Mouse (Mus musculus): ENCODE measurements around the gene Apol11b. TPM values are rescaled to one million over a fixed set of nuclear protein-coding genes. Genes with fewer than 3 reads are reported as not detected.

The Apol11b gene
- polyA plus RNA-seq, 1 experiment from 2014 or later: not detected

- Histone ChIP-seq H3K36me3 (no peaks in the 10 kb centered on the region), H3K4me3 (no peak within 1 kb of the TSS), H3K27me3 (ENCODE audit: low read depth, poor library complexity, severe bottlenecking) (no peaks in the 10 kb centered on the region), H3K27ac (no peak within 1 kb of the TSS), H3K9me3 (replicated peaks) (no peaks in the 10 kb centered on the region), H3K4me1 (no peaks in the 10 kb centered on the region)
- WGBS: 70% methylated on average over 5 of the region's 5 CpGs
- no peak for DNase-seq (ENCODE audit: low spot score)
Measured at GRCm38 (mm10) chr15:77595961-77596360, 47.1 kb downstream of the Apol11b start, which contains the start of gene Apol10b. TSS of gene Apol10b (minus strand) at chr15:77596125.

DNA sequence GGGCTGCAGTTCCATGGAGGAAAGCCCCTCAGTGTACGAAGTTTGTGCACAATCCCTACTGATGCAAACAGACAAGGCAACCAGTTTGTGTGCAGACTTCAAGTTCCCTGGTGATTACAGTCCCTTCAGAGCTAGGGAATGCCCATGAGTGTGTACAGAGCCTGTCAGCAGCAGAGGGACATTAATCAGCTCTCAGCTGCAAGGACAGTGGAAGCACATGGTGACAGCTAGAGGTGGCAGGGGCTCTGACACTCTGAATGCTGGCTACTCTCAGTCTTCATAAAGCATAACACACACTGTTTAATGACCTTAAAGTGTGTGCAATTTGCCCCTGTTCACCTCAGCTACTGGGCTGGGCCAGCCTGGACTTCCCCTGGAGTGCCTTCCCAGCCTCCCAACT is 49.5 kb downstream of the Apol11b start:
- WGBS: 71% methylated on average over 1 of the region's 1 CpGs

GRCm38 (mm10) chr15:77590881-77591280 is 52.2 kb downstream of the Apol11b start:
- DNase-seq (ENCODE audit: low spot score): no peak
- H3K4me3 ChIP-seq: no peak overlapping the region

More for the DNA sequence above, 49.5 kb downstream of the Apol11b start:
- Histone ChIP-seq H3K27ac (no peak overlapping the region), H3K4me3 (no peak overlapping the region), H3K4me1 (no peaks in the 10 kb centered on the region), H3K36me3 (no peaks in the 10 kb centered on the region), H3K9me3 (replicated peaks) (no peaks in the 10 kb centered on the region), H3K27me3 (ENCODE audit: low read depth, poor library complexity, severe bottlenecking) (no peaks in the 10 kb centered on the region)
- DNase-seq (ENCODE audit: low spot score): no peak

GRCm38 (mm10) chr15:77588981-77589380 is 54.1 kb downstream of the Apol11b start:
- H3K9me3 ChIP-seq (replicated peaks): no peaks in the 10 kb centered on the region
- no peaks in the 10 kb centered on the region for H3K4me1 ChIP-seq
- no peak overlapping the region for H3K27ac ChIP-seq
- no peak overlapping the region for H3K4me3 ChIP-seq
- DNase-seq (ENCODE audit: low spot score): no peak
- no peaks in the 10 kb centered on the region for H3K27me3 ChIP-seq (ENCODE audit: low read depth, poor library complexity, severe bottlenecking)
- no peaks in the 10 kb centered on the region for H3K36me3 ChIP-seq

More at GRCm38 (mm10) chr15:77590881-77591280, 52.2 kb downstream of the Apol11b start:
- no peaks in the 10 kb centered on the region for H3K9me3 ChIP-seq (replicated peaks)
- no peaks in the 10 kb centered on the region for H3K4me1 ChIP-seq
- H3K36me3 ChIP-seq: no peaks in the 10 kb centered on the region
- no peak overlapping the region for H3K27ac ChIP-seq
- WGBS: 86% methylated on average over 2 of the region's 2 CpGs
- H3K27me3 ChIP-seq (ENCODE audit: low read depth, poor library complexity, severe bottlenecking): no peaks in the 10 kb centered on the region

GRCm38 (mm10) chr15:77587026-77587425 is 56.1 kb downstream of the Apol11b start:
- H3K9me3 ChIP-seq (replicated peaks): no peaks in the 10 kb centered on the region
- H3K4me3 ChIP-seq: no peak overlapping the region
- no peak overlapping the region for H3K27ac ChIP-seq
- H3K36me3 ChIP-seq: no peaks in the 10 kb centered on the region
- H3K27me3 ChIP-seq (ENCODE audit: low read depth, poor library complexity, severe bottlenecking): no peaks in the 10 kb centered on the region
- no peaks in the 10 kb centered on the region for H3K4me1 ChIP-seq
- DNase-seq (ENCODE audit: low spot score): no peak

Other genes with a start within 250 kb of the Apol11b start
- not detected in 2 replicates for gene Apol7a, start 244.2 kb downstream of the Apol11b start, polyA plus RNA-seq (2016; fragmentation: Nextera tagmentation; extraction: Ambion mirVana)
- gene Apol9a, start 232.2 kb downstream of the Apol11b start, polyA plus RNA-seq (2016; fragmentation: Nextera tagmentation; extraction: Ambion mirVana): not detected in 2 replicates
- gene Apol7b, start 195.8 kb downstream of the Apol11b start, polyA plus RNA-seq (2016; fragmentation: Nextera tagmentation; extraction: Ambion mirVana): not detected in 2 replicates
- not detected in 2 replicates for gene Apol10a, start 166.2 kb downstream of the Apol11b start, polyA plus RNA-seq (2016; fragmentation: Nextera tagmentation; extraction: Ambion mirVana)
- not detected in 2 replicates for gene Apol11a, start 135.0 kb downstream of the Apol11b start, polyA plus RNA-seq (2016; fragmentation: Nextera tagmentation; extraction: Ambion mirVana)
- gene Apol7c, start 110.0 kb downstream of the Apol11b start, polyA plus RNA-seq (2016; fragmentation: Nextera tagmentation; extraction: Ambion mirVana): not detected in 2 replicates
- gene 1700025B11Rik, start 81.4 kb downstream of the Apol11b start, polyA plus RNA-seq (2016; fragmentation: Nextera tagmentation; extraction: Ambion mirVana): not detected in 2 replicates
- gene Apol10b, start 47.2 kb downstream of the Apol11b start, polyA plus RNA-seq (2016; fragmentation: Nextera tagmentation; extraction: Ambion mirVana): 0.14 TPM in 1 of 2 replicates, not detected in the other
- not detected in 2 replicates for gene Gm36245, start 44.0 kb downstream of the Apol11b start, polyA plus RNA-seq (2016; fragmentation: Nextera tagmentation; extraction: Ambion mirVana)
- not detected in 2 replicates for gene Apol7e, start 55.6 kb upstream of the Apol11b start, polyA plus RNA-seq (2016; fragmentation: Nextera tagmentation; extraction: Ambion mirVana)
- not detected in 2 replicates for gene Apol9b, start 85.8 kb upstream of the Apol11b start, polyA plus RNA-seq (2016; fragmentation: Nextera tagmentation; extraction: Ambion mirVana)
- 0.20 TPM in 1 of 2 replicates, not detected in the other for gene Apol8, start 113.7 kb upstream of the Apol11b start, polyA plus RNA-seq (2016; fragmentation: Nextera tagmentation; extraction: Ambion mirVana)
- gene Myh9, start 198.9 kb upstream of the Apol11b start, polyA plus RNA-seq (2016; fragmentation: Nextera tagmentation; extraction: Ambion mirVana): 30.6 and 39.2 TPM in 2 replicates